8 mouse cellular contexts compared by ENCODE assay signal in the genomic region with DNA sequence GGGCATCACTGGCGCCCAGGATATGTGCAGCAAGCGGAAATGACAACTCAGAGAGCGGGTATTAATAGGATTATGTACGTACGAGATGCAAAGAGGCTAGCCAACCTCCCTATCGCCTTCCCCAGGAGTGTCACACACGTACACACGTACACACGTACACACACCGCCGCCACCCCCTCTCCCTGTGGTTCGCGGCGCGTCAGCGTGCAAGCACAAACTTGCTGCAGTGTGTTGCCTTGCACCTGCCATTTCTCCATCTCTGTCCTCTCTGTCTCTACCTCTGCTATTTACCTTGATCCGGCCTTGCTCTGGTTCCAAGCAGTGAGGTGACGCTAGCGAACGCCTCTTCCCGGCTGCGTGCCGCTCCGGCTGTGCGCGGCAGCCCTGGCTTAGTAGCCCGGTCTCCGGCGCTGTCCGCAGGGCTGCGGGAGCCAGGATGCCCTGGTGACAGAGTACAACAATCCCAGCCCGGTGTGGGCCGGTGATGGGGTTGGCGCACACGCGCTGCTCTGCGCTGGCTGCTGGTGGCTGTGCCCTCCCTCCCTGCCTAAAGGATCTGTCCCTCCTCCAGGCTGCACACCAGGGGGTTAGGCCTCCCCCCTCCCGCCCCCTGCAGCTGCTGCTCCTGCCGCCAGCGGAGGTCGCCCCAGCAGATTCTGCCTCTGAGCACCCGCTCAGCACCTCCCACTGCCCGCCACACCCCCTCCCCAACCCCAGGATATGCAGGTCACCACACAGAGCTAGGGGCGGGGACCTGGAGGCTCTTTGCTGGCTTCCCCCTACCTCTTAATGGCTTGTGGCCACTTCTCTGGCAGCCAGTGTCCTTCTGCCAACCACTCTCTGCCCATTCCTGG. TPM values are rescaled to one million over a fixed set of nuclear protein-coding genes. Genes with fewer than 3 reads are reported as not detected.
DNase-seq lines count a peak whose midpoint lies in the region; ATAC-seq and TF ChIP-seq lines count a peak whose summit lies in the region.

No protein-coding gene starts in this region.

- H3K27ac ChIP-seq in brown adipose tissue, adult 24 weeks (replicated peaks; ENCODE audit: low read depth, low read length), result peak overlapping the region; percentile 44
- peak overlapping the region; percentile 44; the same call in 1 of the 2 replicates for H3K27ac ChIP-seq in forebrain, embryonic 14.5 days (ENCODE audit: low read depth, low read length)
- H3K27ac ChIP-seq in neural tube, embryonic 15.5 days (replicated peaks), result peak overlapping the region; percentile 88

- DNase-seq in CD8-positive naive resting alpha-beta T cell, adult 2 months (ENCODE audit: low read depth in 2 of 2, low spot score in 2 of 2), result peak; percentile 0 to 3
- peak; percentile 57 for DNase-seq in forebrain, embryonic 14.5 days (ENCODE audit: low spot score)
- peak; percentile 60 for DNase-seq in layer of hippocampus, adult 9-11 months
- peak; percentile 31 for DNase-seq in lung, adult 2 months
- DNase-seq in testis, postnatal 10 days (ENCODE audit: low spot score), result peak; percentile 54

- peak overlapping the region; percentile 89 for H3K4me2 ChIP-seq in forebrain, embryonic 14.5 days (ENCODE audit: low read length)
- peak overlapping the region; percentile 73 for H3K4me2 ChIP-seq in neural tube, embryonic 15.5 days

- no peaks in the 10 kb centered on the region for H3K4me1 ChIP-seq in brown adipose tissue, adult 24 weeks (ENCODE audit: control insufficient read depth, insufficient read depth, insufficient read length, low read length)
- H3K4me1 ChIP-seq in forebrain, embryonic 14.5 days (ENCODE audit: control insufficient read depth, insufficient read depth, low read length), result no peaks in the 10 kb centered on the region
- peaks cover 2% of the 10 kb centered on the region; the same call in 1 of the 2 replicates for H3K4me1 ChIP-seq in lung, adult 2 months (ENCODE audit: control insufficient read depth, insufficient read depth, low read length)
- H3K4me1 ChIP-seq in neural tube, embryonic 15.5 days, result peaks cover 10% of the 10 kb centered on the region

- no peaks in the 10 kb centered on the region for H3K27me3 ChIP-seq in forebrain, embryonic 14.5 days (replicated peaks; ENCODE audit: control insufficient read depth, insufficient read depth, low read length)
- H3K27me3 ChIP-seq in neural tube, embryonic 15.5 days (replicated peaks), result no peaks in the 10 kb centered on the region

- H3K9ac ChIP-seq in forebrain, embryonic 14.5 days (ENCODE audit: low read length), result peak overlapping the region; percentile 77
- peak overlapping the region; percentile 74 for H3K9ac ChIP-seq in neural tube, embryonic 15.5 days (replicated peaks)

- TF ChIP-seq CTCF in lung, adult 2 months (IDR thresholded peaks at IDR 0.05; ENCODE audit: insufficient read depth, low read length), result no peak

- TF ChIP-seq POLR2A in lung, adult 2 months (IDR thresholded peaks at IDR 0.05; ENCODE audit: borderline replicate concordance, extremely low read depth, low read depth, low read length), result peak; percentile 61; the same call in 1 of the 2 replicates

- peak overlapping the region; percentile 68 for H3K4me3 ChIP-seq in brown adipose tissue, adult 24 weeks (ENCODE audit: insufficient read depth, low read depth, low read length)
- H3K4me3 ChIP-seq in forebrain, embryonic 14.5 days (ENCODE audit: low read depth, low read length), result peak overlapping the region; percentile 53
- peak overlapping the region; percentile 72 for H3K4me3 ChIP-seq in lung, adult 2 months (replicated peaks; ENCODE audit: extremely low read depth, low read depth, low read length)
- H3K4me3 ChIP-seq in neural tube, embryonic 15.5 days (replicated peaks), result peak overlapping the region; percentile 65

- WGBS in forebrain, embryonic 14.5 days, result under 1% methylated on average over 43 of the region's 44 CpGs
- 2% methylated on average over 44 of the region's 44 CpGs for WGBS in lung, adult 2 months
- WGBS in neural tube, embryonic 15.5 days, result under 1% methylated on average over 43 of the region's 44 CpGs

- peak; percentile 90 for ATAC-seq in forebrain, embryonic 14.5 days
- ATAC-seq in hematopoietic stem cell, adult 5-6 weeks (replicated peaks in 1 of 2; ENCODE audit: insufficient read depth in 1 of 2, low FRiP score in 2 of 2, low TSS enrichment in 1 of 2, low read depth in 1 of 2, poor library complexity in 2 of 2, severe bottlenecking in 2 of 2), result peak; percentile 77 to 78
- ATAC-seq in neural tube, embryonic 15.5 days (ENCODE audit: low FRiP score), result peak; percentile 92

- no peaks in the 10 kb centered on the region for H3K36me3 ChIP-seq in forebrain, embryonic 14.5 days (ENCODE audit: control insufficient read depth, insufficient read depth, low read length)
- no peaks in the 10 kb centered on the region for H3K36me3 ChIP-seq in neural tube, embryonic 15.5 days

- H3K9me3 ChIP-seq in forebrain, embryonic 14.5 days (replicated peaks; ENCODE audit: control insufficient read depth, low read length), result no peaks in the 10 kb centered on the region
- no peaks in the 10 kb centered on the region for H3K9me3 ChIP-seq in neural tube, embryonic 15.5 days (replicated peaks)

RNA-seq across cellular contexts. Expression of a gene that starts 0.9 kb away (rescaled TPM):
- polyA plus RNA-seq in brown adipose tissue, adult 24 weeks (2012; ENCODE audit: insufficient read depth, insufficient read length, missing spikeins), result 7.6 and 8.1 TPM in 2 replicates
- 3.4 and 5.8 TPM in 2 replicates for polyA plus RNA-seq in forebrain, embryonic 14.5 days (2014; fragmentation: Nextera tagmentation; extraction: Ambion mirVana)
- total RNA-seq in hematopoietic stem cell, adult 5-6 weeks (2017), result 27.4 and 92.7 TPM in 2 replicates
- polyA plus RNA-seq in lung, adult 2 months (2012; rRNA removed), result 40.2 and 52.0 TPM in 2 replicates
- polyA plus RNA-seq in neural tube, embryonic 15.5 days (2015; fragmentation: Nextera tagmentation; extraction: Ambion mirVana), result 14.6 and 18.2 TPM in 2 replicates

RNA-seq across cellular contexts. Expression of a gene that starts 43.2 kb away (rescaled TPM):
- polyA plus RNA-seq in brown adipose tissue, adult 24 weeks (2012; ENCODE audit: insufficient read depth, insufficient read length, missing spikeins), result 6.2 and 9.2 TPM in 2 replicates
- polyA plus RNA-seq in forebrain, embryonic 14.5 days (2014; fragmentation: Nextera tagmentation; extraction: Ambion mirVana), result 1.1 and 1.4 TPM in 2 replicates
- total RNA-seq in hematopoietic stem cell, adult 5-6 weeks (2017), result 47.3 and 60.7 TPM in 2 replicates
- polyA plus RNA-seq in lung, adult 2 months (2012; rRNA removed), result 24.7 and 31.2 TPM in 2 replicates
- 1.0 and 1.2 TPM in 2 replicates for polyA plus RNA-seq in neural tube, embryonic 15.5 days (2015; fragmentation: Nextera tagmentation; extraction: Ambion mirVana)

Comparison
In these comparisons a context has a peak if more than half of its experiments do, and no peak if none do; other contexts are left out.
1. Peak in every context shown above with its lines: DNase-seq, ATAC-seq, H3K4me3 ChIP-seq and H3K27ac ChIP-seq.
2. DNase-seq: peak in every context shown above with its lines; median percentile 60 in layer of hippocampus, adult 9-11 months; 57 in forebrain, embryonic 14.5 days; 54 in testis, postnatal 10 days; 31 in lung, adult 2 months; 2 in CD8-positive naive resting alpha-beta T cell, adult 2 months.